12 mouse cellular contexts compared by ENCODE assay signal in genomic region chr4:95193473-95193872, GRCm38 (mm10).
DNase-seq lines count a peak whose midpoint lies in the region; ATAC-seq and TF ChIP-seq lines count a peak whose summit lies in the region.
"Had no signal": no experiment of that assay in that cellular context is flagged by ENCODE, and none has a peak within 500 bp of the region (broad histone marks: within the 10 kb centered on the region; RNA-seq: fewer than 3 reads in every experiment).

No protein-coding gene starts in this region.

- H3K4me1 ChIP-seq in kidney, embryonic 16.5 days (ENCODE audit: insufficient read depth, low read length) = peaks cover 13% of the 10 kb centered on the region
- H3K4me1 ChIP-seq in brown adipose tissue, adult 24 weeks (ENCODE audit: control insufficient read depth, insufficient read depth, insufficient read length, low read length) = peaks cover 4% of the 10 kb centered on the region; the same call in 1 of the 2 replicates
- H3K4me1 ChIP-seq in small intestine, adult 2 months (ENCODE audit: control insufficient read depth, insufficient read depth, insufficient read length, low read length) = peaks cover 34% of the 10 kb centered on the region; the same call in 1 of the 2 replicates
- H3K4me1 ChIP-seq in hindbrain, embryonic 13.5 days (replicated peaks) = no peaks in the 10 kb centered on the region; the same call in 1 of the 2 replicates
- H3K4me1 ChIP-seq: midbrain, embryonic 12.5 days had no signal

- H3K27ac ChIP-seq in gastrocnemius, adult 2 months = peak overlapping the region; percentile 46
- H3K27ac ChIP-seq in kidney, embryonic 16.5 days (ENCODE audit: low read length) = 0 out of 2 replicates have a peak overlapping the region, but pooled peaks have one; percentile 3
- peak overlapping the region; percentile 49 for H3K27ac ChIP-seq in brown adipose tissue, adult 24 weeks (replicated peaks; ENCODE audit: low read depth, low read length)
- H3K27ac ChIP-seq in small intestine, adult 2 months (ENCODE audit: insufficient read depth, low read depth, low read length) = peak overlapping the region; percentile 67
- H3K27ac ChIP-seq in hindbrain, embryonic 13.5 days = no peak overlapping the region
- H3K27ac ChIP-seq: forebrain, embryonic 13.5 days; hindbrain, embryonic 10.5 days; midbrain, embryonic 12.5 days had no signal

- WGBS in kidney, embryonic 16.5 days = 84% methylated on average over 4 of the region's 4 CpGs
- 57% methylated on average over 4 of the region's 4 CpGs for WGBS in small intestine, adult 2 months
- 93% methylated on average over 4 of the region's 4 CpGs for WGBS in hindbrain, embryonic 13.5 days

- TF ChIP-seq POLR2A in small intestine, adult 2 months (IDR thresholded peaks at IDR 0.05; ENCODE audit: low read depth, low read length) = no peak

- no peaks in the 10 kb centered on the region for H3K27me3 ChIP-seq in kidney, embryonic 16.5 days (ENCODE audit: insufficient read depth, low read length)
- H3K27me3 ChIP-seq in small intestine, adult 2 months (ENCODE audit: control insufficient read depth, insufficient read depth, low read length) = no peaks in the 10 kb centered on the region
- peaks cover 4% of the 10 kb centered on the region; the same call in 1 of the 2 replicates for H3K27me3 ChIP-seq in hindbrain, embryonic 13.5 days
- H3K27me3 ChIP-seq: midbrain, embryonic 12.5 days had no signal

- no peak for TF ChIP-seq CTCF in gastrocnemius, adult 2 months (IDR thresholded peaks at IDR 0.05)
- TF ChIP-seq CTCF in small intestine, adult 2 months (IDR thresholded peaks at IDR 0.05; ENCODE audit: extremely low read depth, insufficient read length, insufficient replicate concordance, low read depth, low read length) = no peak

- intact Hi-C loops in gastrocnemius, adult 2 months (cut with DNase I) = no loop called here

- H3K4me3 ChIP-seq in gastrocnemius, adult 2 months = no peak overlapping the region
- H3K4me3 ChIP-seq in kidney, embryonic 16.5 days (ENCODE audit: low read length) = no peak overlapping the region
- no peak overlapping the region for H3K4me3 ChIP-seq in brown adipose tissue, adult 24 weeks (ENCODE audit: insufficient read depth, low read depth, low read length)
- H3K4me3 ChIP-seq in small intestine, adult 2 months (ENCODE audit: low read depth, low read length) = no peak overlapping the region
- no peak overlapping the region for H3K4me3 ChIP-seq in hindbrain, embryonic 13.5 days
- H3K4me3 ChIP-seq: forebrain, embryonic 13.5 days; hindbrain, embryonic 10.5 days; midbrain, embryonic 12.5 days had no signal

- no peak overlapping the region for H3K9ac ChIP-seq in kidney, embryonic 16.5 days (replicated peaks; ENCODE audit: low read length)
- no peak overlapping the region for H3K9ac ChIP-seq in hindbrain, embryonic 13.5 days
- H3K9ac ChIP-seq: forebrain, embryonic 13.5 days; midbrain, embryonic 12.5 days had no signal

- H3K4me2 ChIP-seq in kidney, embryonic 16.5 days (replicated peaks; ENCODE audit: low read depth, low read length) = no peak overlapping the region
- H3K4me2 ChIP-seq in hindbrain, embryonic 13.5 days = no peak overlapping the region
- H3K4me2 ChIP-seq: forebrain, embryonic 13.5 days; midbrain, embryonic 12.5 days had no signal

- H3K9me3 ChIP-seq in kidney, embryonic 16.5 days (ENCODE audit: low read length) = no peaks in the 10 kb centered on the region
- H3K9me3 ChIP-seq in hindbrain, embryonic 13.5 days = no peaks in the 10 kb centered on the region
- H3K9me3 ChIP-seq: forebrain, embryonic 13.5 days; hindbrain, embryonic 10.5 days; midbrain, embryonic 12.5 days had no signal

- no peaks in the 10 kb centered on the region for H3K36me3 ChIP-seq in kidney, embryonic 16.5 days (ENCODE audit: insufficient read depth, low read length)
- H3K36me3 ChIP-seq in small intestine, adult 2 months (ENCODE audit: control insufficient read depth, insufficient read depth, low read length) = no peaks in the 10 kb centered on the region
- no peaks in the 10 kb centered on the region for H3K36me3 ChIP-seq in hindbrain, embryonic 13.5 days
- H3K36me3 ChIP-seq: hindbrain, embryonic 10.5 days; midbrain, embryonic 12.5 days had no signal

- no peak for ATAC-seq in kidney, embryonic 16.5 days (ENCODE audit: low FRiP score, low TSS enrichment)
- no peak for ATAC-seq in hindbrain, embryonic 13.5 days (ENCODE audit: low FRiP score)
- ATAC-seq: forebrain, embryonic 13.5 days had no signal

- no peak for DNase-seq in gastrocnemius, adult 2 months
- no peak for DNase-seq in gastrocnemius, postnatal 10 days
- no peak for DNase-seq in kidney, postnatal 14 days
- no peak for DNase-seq in cerebellum, adult 8-10 months
- DNase-seq: thymus, postnatal 14 days had no signal
